Mouse (Mus musculus): ENCODE data around the gene Eif2b4. TPM values are rescaled to one million over a fixed set of nuclear protein-coding genes. Genes with fewer than 3 reads are reported as not detected.
A peak's percentile ranks its signal among the peaks of the same experiment; 100 is the strongest.

Eif2b4 gene
- polyA plus RNA-seq, 1 experiment from 2014 or later: 55.5 TPM

DNA sequence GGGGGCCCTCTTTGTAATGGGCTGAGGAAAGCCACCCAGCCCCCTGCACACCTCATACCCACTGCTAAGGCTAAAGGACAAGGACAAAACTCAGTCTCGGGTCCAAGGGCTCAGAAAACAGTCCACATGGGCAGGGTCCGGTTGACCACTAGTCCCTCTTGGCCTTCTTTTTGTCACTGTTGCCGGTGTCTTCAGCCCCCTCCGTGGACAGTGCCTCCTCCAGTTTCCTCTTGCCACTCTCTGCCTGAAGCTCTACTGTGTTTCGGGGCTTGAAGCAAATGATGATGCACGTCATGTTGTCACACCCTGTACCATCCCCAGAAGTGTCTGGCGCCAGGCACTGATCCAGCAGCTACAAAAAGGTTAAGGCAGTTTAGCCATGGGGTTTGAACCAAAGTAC lies 9.7 kb upstream of the Eif2b4 start:
- H3K9ac ChIP-seq (ENCODE audit: low read depth, low read length): peak overlapping the region; percentile 63; the same call in 1 of the 2 replicates
- peak overlapping the region; percentile 86 for H3K4me3 ChIP-seq (ENCODE audit: low read depth, low read length)
- H3K27me3 ChIP-seq (replicated peaks; ENCODE audit: control insufficient read depth, insufficient read depth, low read length): no peaks in the 10 kb centered on the region
- H3K27ac ChIP-seq (replicated peaks; ENCODE audit: low read depth, low read length): peak overlapping the region; percentile 80
- H3K4me1 ChIP-seq (ENCODE audit: control insufficient read depth, insufficient read depth, low read length): peaks cover 4% of the 10 kb centered on the region; the same call in 1 of the 2 replicates
- H3K9me3 ChIP-seq (ENCODE audit: control insufficient read depth, low read length): peaks cover 5% of the 10 kb centered on the region
- DNase-seq (ENCODE audit: low spot score) (no peak), ATAC-seq (ENCODE audit: low read depth) (no peak)
- H3K36me3 ChIP-seq (ENCODE audit: control insufficient read depth, insufficient read depth, low read length): peaks cover 80% of the 10 kb centered on the region
- peak overlapping the region; percentile 74 for H3K4me2 ChIP-seq (ENCODE audit: low read depth, low read length)
- 76% methylated on average over 7 of the region's 7 CpGs for WGBS

DNA sequence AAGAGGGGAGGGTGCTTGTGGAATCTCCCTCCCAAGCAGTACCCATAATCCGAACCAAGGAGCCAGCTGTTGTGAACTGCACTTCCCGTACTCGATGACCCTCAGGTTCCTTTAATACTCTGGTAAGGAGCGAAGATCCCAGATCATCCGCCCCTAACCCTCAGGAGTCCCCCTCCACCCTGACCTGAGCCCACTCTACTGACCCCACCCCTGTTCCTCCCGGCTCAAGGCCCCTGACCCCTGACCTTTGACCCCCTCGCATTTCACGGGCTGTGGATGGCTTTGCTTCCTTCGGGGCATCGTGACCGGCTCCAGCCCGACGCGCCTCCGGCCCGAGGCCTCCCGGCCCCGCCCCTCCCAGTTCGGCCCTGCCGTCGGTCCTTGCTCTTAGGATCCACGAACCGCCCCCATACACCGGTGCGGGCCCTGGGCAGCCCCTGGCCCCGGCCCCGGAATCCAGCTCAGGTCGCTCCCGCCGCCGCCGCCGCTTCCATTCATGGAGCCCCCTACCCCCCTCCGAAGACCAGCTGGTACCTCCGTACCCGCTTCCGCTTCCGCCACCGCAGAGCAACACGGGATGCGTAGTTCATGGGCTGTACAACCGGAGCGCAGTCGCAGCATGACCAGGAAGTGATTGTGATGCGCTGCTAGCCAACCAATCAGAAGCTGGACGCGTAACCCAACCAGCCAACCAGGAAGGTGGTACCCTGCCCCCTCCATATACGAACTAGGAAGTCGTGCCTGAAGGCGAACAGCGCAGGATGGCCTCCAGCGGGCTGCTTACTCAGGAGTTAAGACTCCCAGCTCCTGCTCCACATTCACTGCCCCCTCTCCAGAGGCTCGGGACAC lies 8.7 kb upstream of the Eif2b4 start, which contains the start of gene Zfp513:
Gene Zfp513, minus strand, starts transcription at position 562 of the 849 bp plus-strand sequence.
- Histone ChIP-seq H3K4me1 (ENCODE audit: control insufficient read depth, insufficient read depth, low read length) (peaks cover 4% of the 10 kb centered on the region; the same call in 1 of the 2 replicates), H3K4me3 (ENCODE audit: low read depth, low read length) (peak within 1 kb of the TSS; percentile 86), H3K4me2 (ENCODE audit: low read depth, low read length) (peak within 1 kb of the TSS; percentile 74), H3K27ac (replicated peaks; ENCODE audit: low read depth, low read length) (peak within 1 kb of the TSS; percentile 82), H3K9ac (ENCODE audit: low read depth, low read length) (peak within 1 kb of the TSS; percentile 89), H3K9me3 (ENCODE audit: control insufficient read depth, low read length) (peaks cover 5% of the 10 kb centered on the region), H3K27me3 (replicated peaks; ENCODE audit: control insufficient read depth, insufficient read depth, low read length) (no peaks in the 10 kb centered on the region), H3K36me3 (ENCODE audit: control insufficient read depth, insufficient read depth, low read length) (peaks cover 82% of the 10 kb centered on the region)
- ATAC-seq (ENCODE audit: low read depth) (peak; percentile 98), DNase-seq (ENCODE audit: low spot score) (peak; percentile 99)
- under 1% methylated on average over 36 of the region's 53 CpGs for WGBS

DNA sequence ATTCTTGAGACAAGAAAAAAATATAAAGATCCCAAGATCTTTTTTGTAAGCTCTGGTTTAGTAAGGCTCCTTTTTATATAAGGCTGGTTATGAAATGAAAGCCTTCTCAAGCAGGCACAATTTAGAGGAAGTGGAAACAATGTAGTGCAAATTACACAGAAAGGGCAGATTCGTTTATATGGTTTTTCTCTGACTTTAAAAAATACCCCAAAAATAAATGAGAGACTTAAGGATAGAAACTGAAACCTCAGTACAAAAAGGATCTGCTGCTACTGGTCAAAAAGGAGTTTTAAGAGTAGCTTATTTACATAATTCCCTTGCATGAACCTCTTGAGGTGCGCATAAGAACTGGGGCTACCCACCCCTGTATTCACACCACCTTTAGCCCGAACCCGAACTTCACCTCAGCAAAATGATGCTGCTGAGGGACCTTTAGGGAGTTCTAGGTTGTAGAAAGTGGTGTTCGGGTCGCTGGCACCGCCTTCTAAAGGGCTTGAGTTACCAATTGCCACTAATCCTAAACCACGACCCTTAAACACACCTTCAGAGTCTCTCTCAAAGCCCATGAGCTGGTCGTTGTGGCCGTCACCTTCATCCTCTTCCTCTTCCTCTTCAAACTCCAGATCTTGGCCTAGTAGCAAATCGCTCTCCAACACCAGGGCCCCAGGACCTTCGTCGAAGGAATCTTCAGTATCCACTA lies 8.0 kb upstream of the Eif2b4 start:
- peaks cover 4% of the 10 kb centered on the region; the same call in 1 of the 2 replicates for H3K4me1 ChIP-seq (ENCODE audit: control insufficient read depth, insufficient read depth, low read length)
- DNase-seq (ENCODE audit: low spot score) (no peak), ATAC-seq (ENCODE audit: low read depth) (no peak)
- no peaks in the 10 kb centered on the region for H3K27me3 ChIP-seq (replicated peaks; ENCODE audit: control insufficient read depth, insufficient read depth, low read length)
- H3K27ac ChIP-seq (replicated peaks; ENCODE audit: low read depth, low read length): peak overlapping the region; percentile 82
- peaks cover 82% of the 10 kb centered on the region for H3K36me3 ChIP-seq (ENCODE audit: control insufficient read depth, insufficient read depth, low read length)
- H3K9me3 ChIP-seq (ENCODE audit: control insufficient read depth, low read length): peaks cover 5% of the 10 kb centered on the region
- H3K4me2 ChIP-seq (ENCODE audit: low read depth, low read length): peak overlapping the region; percentile 74
- 17% methylated on average over 13 of the region's 13 CpGs for WGBS
- peak overlapping the region; percentile 86 for H3K4me3 ChIP-seq (ENCODE audit: low read depth, low read length)
- H3K9ac ChIP-seq (ENCODE audit: low read depth, low read length): peak overlapping the region; percentile 89

DNA sequence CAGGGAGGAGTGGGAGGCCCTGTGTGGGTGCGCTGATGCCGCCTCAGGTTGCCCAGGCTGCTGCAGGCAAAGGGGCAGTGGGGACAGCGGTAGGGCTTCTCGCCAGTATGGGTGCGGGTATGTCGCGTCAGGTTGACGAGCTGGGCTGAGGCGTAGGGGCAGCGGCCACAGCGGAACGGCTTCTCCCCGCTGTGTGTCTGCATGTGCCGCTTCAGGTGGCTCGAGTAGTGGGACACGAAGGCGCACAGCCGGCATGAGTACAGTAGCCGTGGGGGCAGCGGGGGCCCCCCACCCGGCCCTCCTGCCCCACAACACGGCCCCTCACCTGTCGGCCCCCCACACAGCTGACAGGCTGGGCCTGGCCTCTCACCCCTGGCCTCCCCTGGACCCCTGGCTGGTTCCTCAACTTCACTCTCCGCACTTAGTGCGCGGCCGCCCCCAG lies 7.1 kb upstream of the Eif2b4 start:
- WGBS: 85% methylated on average over 27 of the region's 27 CpGs
- DNase-seq (ENCODE audit: low spot score): no peak
- Histone ChIP-seq H3K36me3 (ENCODE audit: control insufficient read depth, insufficient read depth, low read length) (peaks cover 82% of the 10 kb centered on the region), H3K9me3 (ENCODE audit: control insufficient read depth, low read length) (peaks cover 5% of the 10 kb centered on the region), H3K4me3 (ENCODE audit: low read depth, low read length) (peak overlapping the region; percentile 86; the same call in 1 of the 2 replicates), H3K27ac (replicated peaks; ENCODE audit: low read depth, low read length) (no peak overlapping the region), H3K4me2 (ENCODE audit: low read depth, low read length) (peak overlapping the region; percentile 74; the same call in 1 of the 2 replicates), H3K9ac (ENCODE audit: low read depth, low read length) (peak overlapping the region; percentile 89; the same call in 1 of the 2 replicates), H3K4me1 (ENCODE audit: control insufficient read depth, insufficient read depth, low read length) (peaks cover 4% of the 10 kb centered on the region; the same call in 1 of the 2 replicates), H3K27me3 (replicated peaks; ENCODE audit: control insufficient read depth, insufficient read depth, low read length) (no peaks in the 10 kb centered on the region)
- ATAC-seq (ENCODE audit: low read depth): no peak

DNA sequence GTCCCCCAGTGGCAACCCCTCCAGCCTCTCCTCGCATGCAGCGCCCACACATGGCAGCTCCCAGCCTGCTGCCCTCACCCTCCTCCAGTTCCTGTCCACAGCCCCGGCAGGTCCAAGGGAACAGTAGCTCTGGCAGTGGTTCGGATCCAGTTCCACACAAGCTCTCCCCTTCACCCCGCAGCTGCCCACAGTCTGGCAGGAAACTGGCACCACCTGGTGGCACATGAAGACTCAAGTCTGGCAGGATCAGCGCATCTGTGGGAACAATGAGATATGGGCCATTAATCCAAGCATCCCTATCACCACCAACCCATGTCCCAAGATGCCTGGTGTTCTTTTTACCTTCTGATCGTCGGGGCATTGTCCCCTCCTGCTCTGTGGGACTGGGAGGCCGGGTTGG lies 6.7 kb upstream of the Eif2b4 start:
- peaks cover 82% of the 10 kb centered on the region for H3K36me3 ChIP-seq (ENCODE audit: control insufficient read depth, insufficient read depth, low read length)
- H3K27me3 ChIP-seq (replicated peaks; ENCODE audit: control insufficient read depth, insufficient read depth, low read length): no peaks in the 10 kb centered on the region
- H3K4me2 ChIP-seq (ENCODE audit: low read depth, low read length): no peak overlapping the region
- peaks cover 5% of the 10 kb centered on the region for H3K9me3 ChIP-seq (ENCODE audit: control insufficient read depth, low read length)
- peaks cover 4% of the 10 kb centered on the region; the same call in 1 of the 2 replicates for H3K4me1 ChIP-seq (ENCODE audit: control insufficient read depth, insufficient read depth, low read length)
- no peak overlapping the region for H3K9ac ChIP-seq (ENCODE audit: low read depth, low read length)
- 84% methylated on average over 7 of the region's 9 CpGs for WGBS
- DNase-seq (ENCODE audit: low spot score) (no peak), ATAC-seq (ENCODE audit: low read depth) (no peak)
- H3K4me3 ChIP-seq (ENCODE audit: low read depth, low read length): no peak overlapping the region
- H3K27ac ChIP-seq (replicated peaks; ENCODE audit: low read depth, low read length): no peak overlapping the region

DNA sequence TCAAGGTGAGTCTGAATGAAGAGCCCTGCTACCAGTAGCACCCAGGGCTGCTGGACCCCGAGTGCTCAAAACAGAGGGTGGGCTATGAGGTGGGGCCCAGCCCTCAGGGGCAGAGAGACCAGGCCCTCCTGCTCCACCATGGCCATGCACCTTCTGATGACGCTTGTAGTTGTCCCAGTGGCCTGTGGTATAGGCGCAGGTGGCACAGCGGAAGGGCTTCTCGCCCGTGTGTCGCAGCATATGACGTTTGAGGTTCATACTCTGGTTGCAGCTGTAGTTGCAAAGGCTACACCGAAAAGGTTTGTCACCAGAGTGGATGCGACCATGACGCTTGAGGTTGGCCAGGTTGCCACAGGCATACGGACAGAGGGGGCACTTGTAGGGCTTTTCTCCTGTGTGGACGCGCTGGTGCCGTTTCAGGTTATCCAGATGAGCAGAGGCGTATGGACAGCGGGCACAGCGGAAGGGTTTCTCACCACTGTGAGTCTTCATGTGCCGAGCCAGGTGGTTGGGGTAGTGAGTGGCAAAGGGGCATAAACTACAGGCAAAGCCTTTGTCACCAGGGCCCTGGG lies 6.2 kb upstream of the Eif2b4 start:
- no peak overlapping the region for H3K9ac ChIP-seq (ENCODE audit: low read depth, low read length)
- H3K9me3 ChIP-seq (ENCODE audit: control insufficient read depth, low read length): peaks cover 5% of the 10 kb centered on the region
- H3K4me1 ChIP-seq (ENCODE audit: control insufficient read depth, insufficient read depth, low read length): peaks cover 4% of the 10 kb centered on the region; the same call in 1 of the 2 replicates
- H3K4me3 ChIP-seq (ENCODE audit: low read depth, low read length): no peak overlapping the region
- H3K36me3 ChIP-seq (ENCODE audit: control insufficient read depth, insufficient read depth, low read length): peaks cover 82% of the 10 kb centered on the region
- no peak overlapping the region for H3K27ac ChIP-seq (replicated peaks; ENCODE audit: low read depth, low read length)
- ATAC-seq (ENCODE audit: low read depth) (no peak), DNase-seq (ENCODE audit: low spot score) (no peak)
- WGBS: 91% methylated on average over 19 of the region's 19 CpGs
- no peaks in the 10 kb centered on the region for H3K27me3 ChIP-seq (replicated peaks; ENCODE audit: control insufficient read depth, insufficient read depth, low read length)
- H3K4me2 ChIP-seq (ENCODE audit: low read depth, low read length): no peak overlapping the region

DNA sequence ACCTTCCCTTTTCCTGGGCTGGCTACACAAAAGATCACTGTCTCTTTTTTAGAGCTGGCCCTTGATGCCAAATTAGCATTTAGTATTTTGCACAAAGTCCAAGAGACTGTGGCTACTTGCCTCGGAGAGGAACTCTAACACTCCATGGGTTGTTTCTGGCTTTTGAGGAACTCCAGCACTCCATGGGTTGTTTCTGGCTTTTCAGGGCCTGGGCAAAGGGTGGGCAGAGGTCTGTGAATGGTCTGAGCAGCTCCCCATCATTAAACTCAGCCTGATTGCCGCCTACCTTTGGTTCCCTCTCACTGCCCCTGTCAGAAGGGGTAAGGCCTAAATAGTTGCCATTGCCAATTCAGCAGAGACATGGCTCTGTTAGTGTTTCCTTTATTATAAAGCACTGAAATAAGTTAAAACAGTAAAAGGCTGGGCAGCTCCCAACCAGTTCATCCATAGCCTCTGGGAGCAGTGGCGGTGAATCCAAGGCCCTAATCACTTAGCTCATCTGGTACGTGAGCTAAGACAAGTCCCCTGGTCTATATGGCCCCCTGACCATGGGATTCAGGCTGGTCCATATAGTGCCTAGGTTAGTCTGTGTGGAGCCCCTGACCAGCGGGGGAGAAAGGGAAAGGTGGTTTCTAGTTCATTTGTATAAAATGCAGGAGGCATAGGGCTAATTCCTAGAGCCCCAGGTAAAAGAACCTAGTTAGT lies 5.5 kb upstream of the Eif2b4 start:
- peaks cover 8% of the 10 kb centered on the region for H3K4me1 ChIP-seq (ENCODE audit: control insufficient read depth, insufficient read depth, low read length)
- no peak overlapping the region for H3K4me3 ChIP-seq (ENCODE audit: low read depth, low read length)
- no peak overlapping the region for H3K4me2 ChIP-seq (ENCODE audit: low read depth, low read length)
- no peak overlapping the region for H3K9ac ChIP-seq (ENCODE audit: low read depth, low read length)
- WGBS: 77% methylated on average over 5 of the region's 5 CpGs
- H3K36me3 ChIP-seq (ENCODE audit: control insufficient read depth, insufficient read depth, low read length): peaks cover 80% of the 10 kb centered on the region
- peaks cover 5% of the 10 kb centered on the region for H3K9me3 ChIP-seq (ENCODE audit: control insufficient read depth, low read length)
- ATAC-seq (ENCODE audit: low read depth) (no peak), DNase-seq (ENCODE audit: low spot score) (no peak)
- H3K27ac ChIP-seq (replicated peaks; ENCODE audit: low read depth, low read length): no peak overlapping the region; the same call in 1 of the 2 replicates
- H3K27me3 ChIP-seq (replicated peaks; ENCODE audit: control insufficient read depth, insufficient read depth, low read length): no peaks in the 10 kb centered on the region

DNA sequence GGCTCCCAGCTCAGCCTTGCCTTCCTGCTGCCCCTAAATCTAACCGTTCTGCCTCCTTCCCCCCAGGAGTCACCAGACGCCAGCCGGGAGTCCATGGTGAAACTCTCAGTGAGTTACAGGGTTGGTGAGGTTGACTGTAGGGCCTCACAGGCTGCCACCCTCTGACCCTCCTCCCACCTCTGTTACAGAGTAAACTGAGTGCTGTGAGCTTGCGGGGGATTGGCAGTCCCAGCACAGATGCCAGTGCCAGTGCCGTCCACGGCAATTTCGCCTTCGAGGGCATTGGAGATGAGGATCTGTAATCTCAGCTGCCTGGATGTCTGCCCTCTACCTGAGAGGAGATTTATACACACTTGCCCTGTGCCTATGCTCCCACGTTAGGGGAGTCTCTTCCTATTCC lies 4.9 kb upstream of the Eif2b4 start:
- no peak for DNase-seq (ENCODE audit: low spot score)
- Histone ChIP-seq H3K36me3 (ENCODE audit: control insufficient read depth, insufficient read depth, low read length) (peaks cover 74% of the 10 kb centered on the region), H3K27ac (replicated peaks; ENCODE audit: low read depth, low read length) (no peak overlapping the region), H3K9ac (ENCODE audit: low read depth, low read length) (no peak overlapping the region), H3K4me2 (ENCODE audit: low read depth, low read length) (no peak overlapping the region), H3K4me1 (ENCODE audit: control insufficient read depth, insufficient read depth, low read length) (peaks cover 8% of the 10 kb centered on the region), H3K27me3 (replicated peaks; ENCODE audit: control insufficient read depth, insufficient read depth, low read length) (no peaks in the 10 kb centered on the region), H3K9me3 (ENCODE audit: control insufficient read depth, low read length) (peaks cover 5% of the 10 kb centered on the region), H3K4me3 (ENCODE audit: low read depth, low read length) (no peak overlapping the region)
- 82% methylated on average over 9 of the region's 9 CpGs for WGBS
- ATAC-seq (ENCODE audit: low read depth): no peak

Data from embryonic facial prominence, embryonic 14.5 days (tissue).